Mouse (Mus musculus) kidney, adult 2 months (tissue): Measurements from ENCODE around the gene Vamp2. TPM values are rescaled to one million over a fixed set of nuclear protein-coding genes. Genes with fewer than 3 reads are reported as not detected.
A peak's percentile ranks its signal among the peaks of the same experiment; 100 is the strongest.

Experiments
- DNase-seq: peaks from one replicate; pipeline ENCODE4 v3.0.0; 2021
- H3K27ac ChIP-seq: fragments of 200-500 bp; 2 replicates; pipeline ENCODE4 v1.5.1; 2012; ENCODE audit warnings: low read depth, low read length, control low read depth, inconsistent platforms; ENCODE audit not compliant: insufficient read depth
- H3K27me3 ChIP-seq: fragments of 200-500 bp; replicated peaks from 2 replicates; pipeline ENCODE4 v1.6.1; 2012; ENCODE audit warnings: mild to moderate bottlenecking, moderate library complexity, low read length, inconsistent platforms; ENCODE audit not compliant: control insufficient read depth, insufficient read depth
- H3K36me3 ChIP-seq: fragments of 200-500 bp; 2 replicates; pipeline ENCODE4 v1.6.1; 2012; ENCODE audit warnings: mild to moderate bottlenecking, moderate library complexity, low read length, inconsistent platforms; ENCODE audit not compliant: control insufficient read depth, insufficient read depth
- H3K4me1 ChIP-seq: fragments of 200-500 bp; 2 replicates; pipeline ENCODE4 v1.6.1; 2011; ENCODE audit warnings: low read length; ENCODE audit not compliant: control insufficient read depth, insufficient read depth
- H3K4me3 ChIP-seq: fragments of 200-500 bp; 2 replicates; pipeline ENCODE4 v1.5.1; 2011; ENCODE audit warnings: mild to moderate bottlenecking, low read depth, low read length, control low read depth; ENCODE audit not compliant: insufficient read depth
- CTCF ChIP-seq: fragments of 200-500 bp; conservative IDR thresholded peaks from 2 replicates; pipeline ENCODE4 v1.5.1; 2011; ENCODE audit warnings: low read depth, mild to moderate bottlenecking, control low read depth, low read length, moderate library complexity, mixed read lengths; ENCODE audit not compliant: insufficient read depth, insufficient read length
- POLR2A ChIP-seq: fragments of 200-500 bp; IDR thresholded peaks from one replicate; pipeline ENCODE4 v1.6.1; 2011; ENCODE audit warnings: low read depth, low read length, control low read depth
- WGBS: fragments of 180-500 bp; shearing (Covaris S2); methylation state at CpG from one replicate; pipeline ENCODE4 v1.1.7; 2018; 5-methylcytosine and 5-hydroxymethylcytosine counted together
- polyA plus RNA-seq: library from polyadenylated mRNA; depleted of rRNA; stranded (reverse); fragments of >200 nt; gene quantifications from 2 replicates; pipeline ENCODE4 v1.2.3, GENCODE M21; 2012

Gene Vamp2
- polyA plus RNA-seq, 1 experiment, result 106 TPM

- H3K4me1 ChIP-seq, result peaks cover 25% of the 10 kb centered on the region
- H3K27ac ChIP-seq, result no peak overlapping the region
- H3K36me3 ChIP-seq, result no peaks in the 10 kb centered on the region
- no peak for DNase-seq
- H3K4me3 ChIP-seq, result no peak overlapping the region
- WGBS, result 81% methylated on average over 3 of the region's 3 CpGs
- no peaks in the 10 kb centered on the region for H3K27me3 ChIP-seq
- TF ChIP-seq CTCF (no peak), POLR2A (no peak)
Measured at GRCm38 (mm10) chr11:69065394-69065925, 22.8 kb upstream of the Vamp2 start.

- TF ChIP-seq POLR2A (no peak), CTCF (no peak)
- Histone ChIP-seq H3K27me3 (no peaks in the 10 kb centered on the region), H3K4me1 (peaks cover 24% of the 10 kb centered on the region), H3K36me3 (no peaks in the 10 kb centered on the region), H3K4me3 (peak overlapping the region; percentile 6), H3K27ac (no peak overlapping the region)
- 7% methylated on average over 29 of the region's 29 CpGs for WGBS
- no peak for DNase-seq
Measured at GRCm38 (mm10) chr11:69066163-69066861, 22.0 kb upstream of the Vamp2 start.

- H3K4me1 ChIP-seq, result peaks cover 26% of the 10 kb centered on the region; the same call in 1 of the 2 replicates
- TF ChIP-seq POLR2A (no peak), CTCF (peak; percentile 89)
- H3K27ac ChIP-seq, result 0 out of 2 replicates have a peak overlapping the region, but pooled peaks have one; percentile 48
- no peaks in the 10 kb centered on the region for H3K27me3 ChIP-seq
- peak; percentile 95 for DNase-seq
- H3K36me3 ChIP-seq, result no peaks in the 10 kb centered on the region
- H3K4me3 ChIP-seq, result no peak overlapping the region
- 6% methylated on average over 8 of the region's 8 CpGs for WGBS
Measured at GRCm38 (mm10) chr11:69066956-69067355, 21.3 kb upstream of the Vamp2 start.

- H3K27ac ChIP-seq, result no peak overlapping the region
- 56% methylated on average over 6 of the region's 6 CpGs for WGBS
- no peaks in the 10 kb centered on the region for H3K36me3 ChIP-seq
- H3K27me3 ChIP-seq, result no peaks in the 10 kb centered on the region
- no peak overlapping the region for H3K4me3 ChIP-seq
- TF ChIP-seq CTCF (no peak), POLR2A (no peak)
- peaks cover 28% of the 10 kb centered on the region; the same call in 1 of the 2 replicates for H3K4me1 ChIP-seq
- DNase-seq, result no peak
Measured at GRCm38 (mm10) chr11:69067601-69068000, 20.7 kb upstream of the Vamp2 start.

- H3K36me3 ChIP-seq, result no peaks in the 10 kb centered on the region
- TF ChIP-seq CTCF, result no peak
- no peak for TF ChIP-seq POLR2A
- no peaks in the 10 kb centered on the region for H3K27me3 ChIP-seq
- no peak for DNase-seq
- peaks cover 24% of the 10 kb centered on the region; the same call in 1 of the 2 replicates for H3K4me1 ChIP-seq
- WGBS, result 2% methylated on average over 13 of the region's 13 CpGs
- H3K27ac ChIP-seq, result peak overlapping the region; percentile 71
- H3K4me3 ChIP-seq, result peak overlapping the region; percentile 95
Measured at GRCm38 (mm10) chr11:69070093-69070492, 18.2 kb upstream of the Vamp2 start.

GRCm38 (mm10) chr11:69070590-69071222, 17.6 kb upstream of the Vamp2 start, which contains the start of gene Tmem107:
Gene Tmem107 (plus strand): TSS chr11:69070806.
- WGBS, result 1% methylated on average over 47 of the region's 47 CpGs
- Histone ChIP-seq H3K36me3 (no peaks in the 10 kb centered on the region), H3K27ac (peak within 1 kb of the TSS; percentile 71), H3K27me3 (no peaks in the 10 kb centered on the region), H3K4me3 (peak within 1 kb of the TSS; percentile 95), H3K4me1 (peaks cover 24% of the 10 kb centered on the region; the same call in 1 of the 2 replicates)
- DNase-seq, result peak; percentile 97
- peak; percentile 92 for TF ChIP-seq POLR2A
- TF ChIP-seq CTCF, result no peak

- peak overlapping the region; percentile 95 for H3K4me3 ChIP-seq
- DNase-seq, result no peak
- no peaks in the 10 kb centered on the region for H3K36me3 ChIP-seq
- TF ChIP-seq CTCF (no peak), POLR2A (no peak)
- H3K27ac ChIP-seq, result peak overlapping the region; percentile 24; the same call in 1 of the 2 replicates
- peaks cover 23% of the 10 kb centered on the region; the same call in 1 of the 2 replicates for H3K4me1 ChIP-seq
- 26% methylated on average over 9 of the region's 9 CpGs for WGBS
- no peaks in the 10 kb centered on the region for H3K27me3 ChIP-seq
Measured at GRCm38 (mm10) chr11:69071262-69071661, 17.0 kb upstream of the Vamp2 start.
